Mouse (Mus musculus): ENCODE results near the gene Gimap4.

The Gimap4 gene

DNA sequence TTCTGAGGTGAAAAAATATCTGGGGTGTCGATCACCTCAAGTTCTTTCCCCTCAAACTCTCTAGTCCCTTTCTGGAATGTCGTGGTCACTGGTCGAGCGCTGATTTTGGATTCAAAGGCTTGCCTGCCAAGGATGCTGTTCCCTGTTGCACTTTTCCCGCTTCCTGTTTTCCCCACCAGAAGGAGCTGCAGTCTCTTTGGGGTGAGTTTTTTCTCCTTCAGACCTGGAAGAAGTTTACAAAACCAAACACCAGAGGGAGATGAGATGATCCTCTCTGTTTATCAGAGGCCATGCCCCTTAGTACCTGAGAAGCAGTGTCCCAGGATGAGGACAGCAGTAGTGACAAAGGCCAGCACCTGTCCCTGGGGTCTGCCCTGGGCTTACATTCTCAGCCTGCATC is 18.3 kb downstream of the Gimap4 start:
- no peak for DNase-seq

DNA sequence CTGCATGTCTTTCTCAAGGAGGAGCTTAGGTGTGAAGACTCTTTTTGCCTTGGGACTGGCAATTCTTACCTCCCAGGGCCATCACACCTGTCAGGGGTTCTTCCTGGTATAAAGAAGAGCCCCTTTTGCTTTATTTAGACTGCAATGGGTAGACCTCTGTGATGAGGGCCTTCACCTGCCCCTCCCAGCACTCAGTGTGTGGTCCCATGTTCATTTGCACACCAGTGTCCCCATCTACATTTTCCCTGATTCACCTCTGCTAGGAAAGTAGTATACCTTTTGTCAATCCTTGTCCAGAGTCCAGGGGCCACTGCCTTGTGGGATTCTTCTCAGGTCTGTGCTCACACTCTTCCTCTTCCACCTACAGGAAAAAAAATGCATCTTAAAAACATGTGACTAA is 19.8 kb downstream of the Gimap4 start:
- no peak for DNase-seq

DNA sequence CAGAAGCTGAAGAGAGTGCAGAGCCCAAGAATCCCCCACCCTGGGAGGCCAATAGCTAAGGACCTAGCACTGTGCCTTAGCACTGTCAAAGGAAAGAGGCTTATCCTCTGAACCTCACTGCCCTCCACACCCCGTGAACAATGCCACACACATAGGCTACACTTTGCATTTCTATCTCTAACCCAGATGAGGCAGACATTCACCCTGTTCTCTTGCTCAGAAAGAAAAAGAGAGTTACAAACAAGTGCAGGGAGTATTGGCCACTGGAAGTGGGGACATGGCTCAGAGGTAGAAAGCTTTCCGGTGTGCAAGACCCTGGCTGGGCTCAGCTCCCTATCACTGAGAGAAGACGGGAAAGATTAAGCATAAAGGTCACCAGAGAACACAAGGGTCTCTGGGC is 21.8 kb downstream of the Gimap4 start:
- DNase-seq = no peak

DNA sequence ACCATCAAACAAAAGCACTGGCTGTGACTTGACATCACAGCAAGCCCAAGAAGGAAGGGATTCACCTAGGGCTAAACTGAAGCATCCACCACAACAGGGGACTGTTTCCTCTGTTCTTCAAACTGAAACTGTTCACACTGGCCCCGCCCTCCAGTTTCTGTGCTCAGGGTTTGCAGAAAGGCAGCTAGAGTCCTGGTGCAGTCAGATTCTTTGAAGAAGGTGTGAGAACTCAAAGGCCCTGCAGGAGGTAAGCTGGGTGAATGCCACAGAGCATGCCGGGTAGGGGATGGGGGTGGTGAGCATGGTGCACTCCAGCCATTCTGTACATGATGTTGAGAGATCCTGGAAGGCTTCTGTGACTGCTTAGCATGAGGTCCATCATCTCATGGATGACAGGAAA is 34.1 kb downstream of the Gimap4 start, which contains the start of the genes Gm28053 and Gimap7:
Gene Gm28053, plus strand, starts transcription at position 153 of the 400 bp plus-strand sequence.
Gene Gimap7, plus strand, starts transcription at position 167 of the 400 bp plus-strand sequence.
- peak; percentile 76 to 87 for DNase-seq

DNA sequence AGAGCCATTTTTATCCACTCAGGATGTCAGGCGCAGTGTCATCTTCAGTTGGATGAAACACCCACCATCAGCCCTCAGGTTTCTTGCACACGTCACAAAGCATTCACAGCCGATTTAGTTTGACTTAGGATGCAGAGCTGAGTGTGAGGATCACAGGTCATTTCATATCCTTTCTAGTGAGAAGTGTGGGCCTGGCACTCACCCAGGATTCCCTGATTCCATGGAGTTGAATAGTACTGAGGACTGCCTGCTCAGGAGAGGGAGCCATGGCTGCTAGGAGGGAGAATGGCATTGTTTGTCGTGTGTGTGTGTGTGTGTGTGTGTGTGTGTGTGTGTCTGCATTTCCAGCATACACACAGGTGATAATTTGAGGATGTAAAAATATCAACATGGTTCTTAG is 36.0 kb downstream of the Gimap4 start:
- no peak for DNase-seq

DNA sequence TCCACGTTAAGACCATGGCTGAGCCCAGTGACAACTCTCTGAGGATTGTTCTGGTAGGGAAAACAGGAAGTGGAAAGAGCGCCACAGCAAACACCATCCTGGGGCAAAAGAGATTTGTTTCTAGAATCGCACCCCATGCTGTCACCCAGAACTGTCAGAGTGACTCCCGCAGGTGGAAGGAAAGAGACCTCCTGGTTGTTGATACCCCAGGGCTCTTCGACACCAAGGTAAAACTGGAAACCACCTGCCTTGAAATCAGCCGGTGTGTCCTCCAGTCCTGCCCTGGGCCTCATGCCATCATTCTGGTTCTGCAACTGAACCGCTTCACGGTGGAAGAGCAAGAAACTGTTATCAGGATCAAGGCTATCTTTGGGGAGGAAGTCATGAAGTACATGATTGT is 39.1 kb downstream of the Gimap4 start:
- DNase-seq = peak in 1 of 2 experiments; percentile 33

DNA sequence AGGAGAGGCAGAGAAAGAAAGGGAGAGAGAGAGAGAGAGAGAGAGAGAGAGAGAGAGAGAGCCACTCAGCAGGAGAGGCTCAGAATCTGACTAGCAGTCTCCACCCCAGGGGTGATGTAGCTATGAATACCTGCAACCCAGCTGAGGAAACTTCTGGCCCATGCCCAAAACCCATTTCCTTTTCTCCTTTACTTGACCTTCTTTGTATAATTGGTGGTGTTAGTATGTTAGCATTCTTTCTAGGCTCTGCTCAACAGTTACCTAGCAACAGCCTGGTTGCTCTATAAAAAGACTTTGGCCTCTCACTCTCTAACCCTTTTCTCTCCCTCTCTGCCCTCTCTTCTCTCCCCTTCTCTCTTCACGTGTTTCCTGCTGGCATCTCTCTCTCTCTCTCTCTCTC is 41.1 kb downstream of the Gimap4 start:
- peak in 1 of 2 experiments; percentile 45 for DNase-seq

DNA sequence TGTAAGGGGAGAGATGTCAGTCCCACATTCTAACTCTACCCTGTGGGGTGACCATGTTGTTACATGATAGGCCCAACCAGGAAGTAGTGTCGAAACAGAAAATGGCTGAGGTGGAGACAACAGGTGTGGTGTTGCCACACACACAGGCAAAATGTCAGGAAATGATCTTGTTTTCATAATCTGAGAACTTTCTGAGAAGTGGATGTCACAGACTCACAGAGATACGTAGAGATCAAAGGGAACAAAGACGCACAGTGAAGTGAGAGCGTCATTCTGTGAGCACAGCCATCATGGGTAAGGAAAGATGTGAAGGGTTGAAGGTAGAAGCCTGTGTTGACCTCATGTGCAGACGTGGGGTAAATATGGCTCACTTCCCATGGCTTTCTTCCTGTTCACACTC is 43.4 kb downstream of the Gimap4 start:
- no peak for DNase-seq

DNA sequence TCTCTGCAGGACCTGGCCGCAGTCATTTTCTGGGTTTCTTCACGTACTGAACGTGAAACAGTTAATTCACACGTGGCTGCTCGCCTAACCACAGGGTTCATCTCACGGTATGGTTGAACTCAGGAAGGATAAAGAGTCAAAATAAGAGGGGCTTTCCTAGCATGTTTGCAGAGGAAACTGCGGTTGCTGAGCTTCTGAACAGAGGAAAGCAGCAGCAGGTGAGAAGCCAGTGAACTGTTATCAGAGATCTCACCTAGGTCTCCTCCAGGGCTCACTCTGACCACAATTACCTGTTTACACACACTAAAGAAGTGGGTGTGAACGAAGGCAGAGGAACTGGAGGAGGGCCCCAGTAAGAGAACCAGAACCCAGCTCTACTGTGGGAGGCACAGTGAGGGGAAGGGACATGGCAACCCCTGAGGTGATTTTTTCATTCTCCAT is 48.5 kb downstream of the Gimap4 start:
- peak; percentile 76 to 84 for DNase-seq

DNA sequence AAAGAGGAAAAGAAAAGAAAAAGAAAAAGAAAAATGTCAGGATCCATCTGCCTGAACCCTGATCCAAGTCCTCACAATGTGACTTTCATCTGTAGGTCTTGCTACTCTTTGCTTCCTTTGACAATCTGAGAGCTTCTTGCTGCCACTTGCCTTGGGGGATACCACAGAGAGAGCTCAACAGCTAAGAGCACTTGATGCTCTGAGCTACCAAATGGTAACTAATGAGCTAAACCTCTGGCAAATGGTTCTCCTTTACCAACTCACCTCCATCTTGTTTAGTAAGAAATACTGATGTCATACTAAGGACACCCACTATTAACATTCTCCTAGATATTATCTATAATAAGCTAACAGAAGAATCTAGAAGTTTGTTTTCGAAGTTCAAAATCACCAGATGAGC is 49.3 kb downstream of the Gimap4 start:
- DNase-seq = no peak

DNA sequence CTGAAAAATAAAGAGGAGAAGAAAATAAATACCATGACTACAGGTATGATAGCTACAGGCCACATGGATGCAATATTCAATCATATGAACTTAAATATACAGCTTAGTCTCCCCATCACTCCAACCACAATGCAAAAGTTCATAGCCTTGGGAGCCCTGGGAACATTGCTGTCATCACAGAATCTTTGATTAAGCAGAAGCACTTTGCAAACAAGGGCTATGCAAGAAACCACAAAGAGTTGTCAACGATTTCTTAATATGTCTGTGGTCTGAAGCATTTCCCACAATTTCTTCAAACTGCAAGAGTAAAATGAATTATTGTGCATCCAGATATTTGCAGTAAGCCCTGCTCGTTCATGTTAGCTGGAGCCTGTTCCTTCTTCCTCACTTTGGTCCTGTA is 52.7 kb downstream of the Gimap4 start:
- no peak for DNase-seq

DNA sequence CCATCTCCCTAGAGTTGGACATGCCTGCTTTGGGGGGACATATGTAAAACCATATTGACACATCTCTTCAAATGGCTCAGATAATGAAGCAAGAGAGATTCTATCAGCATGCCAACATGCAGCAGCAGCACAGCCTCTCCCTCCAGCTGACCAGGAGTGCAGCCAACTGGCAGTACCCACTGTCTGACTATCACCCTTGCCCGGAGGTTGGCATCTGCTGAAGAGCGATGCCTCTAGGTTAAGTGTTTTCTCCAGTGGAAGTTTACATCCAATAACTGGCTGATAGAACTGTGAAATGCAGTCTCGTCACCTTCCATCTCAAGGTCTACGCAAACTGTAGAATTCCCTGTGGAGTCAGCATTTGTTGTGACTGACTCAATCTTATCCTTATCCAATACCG is 53.3 kb downstream of the Gimap4 start:
- no peak for DNase-seq

DNA sequence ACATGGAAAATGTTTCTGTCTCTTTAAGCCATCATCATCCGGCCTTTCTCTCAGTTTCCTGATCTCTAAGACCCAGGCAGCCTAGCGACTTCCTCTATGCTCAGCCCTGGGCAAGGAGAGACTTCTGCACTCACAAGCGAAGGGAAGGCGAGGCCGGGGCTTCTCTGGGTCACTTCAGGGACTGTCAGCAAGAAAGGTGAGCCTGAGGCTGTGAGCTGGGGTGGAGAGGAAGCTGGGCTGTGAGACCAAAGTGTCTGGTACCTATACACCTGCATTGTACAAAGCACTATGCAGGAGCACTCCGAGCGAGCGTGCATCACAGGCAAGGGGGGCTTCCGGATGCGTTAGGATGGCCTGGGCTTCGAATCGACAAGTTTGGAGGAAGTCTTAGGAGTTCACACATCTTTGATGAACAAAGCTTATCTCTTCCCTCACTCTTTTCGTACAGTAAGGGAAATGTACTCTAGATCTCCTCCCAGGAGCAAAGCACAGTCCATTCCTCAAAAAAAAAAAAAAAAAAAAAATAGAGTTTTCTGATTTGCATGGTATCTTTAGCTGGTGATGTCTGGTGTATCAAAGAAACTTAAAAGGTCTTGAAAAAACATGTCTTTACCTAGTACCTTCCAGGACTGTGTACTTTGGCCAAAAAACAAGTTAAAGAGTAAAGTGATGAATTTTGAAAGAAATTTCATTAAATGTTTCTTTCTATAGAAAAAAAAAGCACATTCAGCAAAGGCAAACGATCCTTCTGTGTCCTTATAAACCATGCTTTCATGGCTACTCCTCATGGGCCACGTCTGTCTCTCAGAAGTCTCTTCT is 54.8 kb downstream of the Gimap4 start, which contains the start of gene Gimap1:
Gene Gimap1, plus strand, starts transcription at position 94 of the 819 bp plus-strand sequence.
- DNase-seq = peak; percentile 82 to 83

DNA sequence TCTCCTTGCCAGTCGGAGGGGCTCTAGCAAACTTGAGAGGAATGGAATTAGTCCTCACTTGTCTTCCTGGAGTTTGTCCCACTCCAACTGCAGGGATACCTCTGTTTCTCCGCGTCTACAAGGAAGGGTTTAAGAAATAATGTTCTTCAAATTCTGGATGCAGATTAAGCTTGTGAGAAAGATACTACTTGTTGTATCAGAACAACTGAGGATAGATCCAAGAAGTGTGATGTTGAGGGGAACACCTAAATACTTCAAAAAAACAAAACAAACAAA is 55.4 kb downstream of the Gimap4 start:
- DNase-seq = no peak

DNA sequence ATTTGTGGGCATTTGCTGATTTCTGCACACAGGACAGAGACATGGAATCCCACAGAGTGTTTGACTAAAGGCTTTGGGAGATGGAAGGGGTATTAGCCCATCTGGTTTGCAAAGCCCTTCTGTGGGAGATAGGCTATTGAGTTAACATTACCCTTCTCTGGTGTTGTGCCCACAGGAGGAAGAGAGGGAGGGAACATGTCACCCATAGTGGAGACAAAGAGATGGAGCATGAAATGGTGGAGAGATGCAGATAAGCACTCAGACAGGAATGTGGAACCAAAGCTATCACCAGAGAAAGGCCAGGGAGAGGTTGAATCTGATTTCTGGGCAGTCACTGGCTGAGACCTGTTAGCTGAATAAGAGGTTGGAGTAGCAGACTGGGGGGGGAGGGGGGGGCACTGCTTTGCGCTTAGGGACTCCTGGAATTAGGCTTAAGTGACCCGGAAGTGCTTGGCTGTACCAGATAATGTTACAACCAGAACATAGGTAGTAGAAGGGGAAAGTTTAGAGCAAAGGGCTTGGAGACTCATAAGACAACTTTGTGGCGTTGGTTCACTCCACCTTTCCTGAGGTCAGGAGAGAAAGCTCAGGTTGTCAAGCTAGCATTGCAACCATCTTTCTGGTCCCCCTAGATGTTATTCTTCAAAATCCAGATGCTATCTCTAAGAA is 56.3 kb downstream of the Gimap4 start:
- DNase-seq = peak in 1 of 2 experiments; percentile 31

DNA sequence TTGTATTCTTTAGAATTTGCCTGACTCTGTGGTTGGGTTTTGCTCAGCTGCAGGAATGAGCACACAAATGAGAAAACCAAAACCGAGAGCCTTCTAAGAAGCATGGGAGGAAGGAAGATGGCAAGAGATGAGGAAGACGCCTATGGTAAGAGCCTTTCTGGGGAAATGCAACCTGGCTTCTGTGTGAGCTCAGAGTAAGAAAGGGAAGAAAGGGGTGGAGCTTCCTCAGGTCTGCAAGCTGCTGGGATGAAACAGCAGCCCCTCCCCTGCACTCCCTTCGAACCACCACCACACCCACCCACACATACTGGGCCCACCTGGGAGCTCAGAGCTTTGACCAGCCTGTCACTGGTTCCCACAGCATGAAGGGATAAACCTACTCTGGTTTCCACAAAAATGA is 56.9 kb downstream of the Gimap4 start:
- peak; percentile 52 to 73 for DNase-seq
